Mouse (Mus musculus) liver, adult 2 months (tissue): ENCODE measurements around the gene Ankrd53. TPM values are rescaled to one million over a fixed set of nuclear protein-coding genes. Genes with fewer than 3 reads are reported as not detected.

Experiments
- DNase-seq: peaks from one replicate; pipeline ENCODE4 v3.0.0-alpha.2; 2011; ENCODE audit warnings: low read depth, low spot score; ENCODE audit errors: extremely low read depth
- H3K27ac ChIP-seq: fragments of 200-500 bp; replicated peaks from 2 replicates; pipeline ENCODE4 v1.5.1; 2012; ENCODE audit warnings: low read depth, mild to moderate bottlenecking, control low read depth, inconsistent platforms, low read length; ENCODE audit not compliant: insufficient read depth
- H3K27me3 ChIP-seq: fragments of 200-500 bp; 2 replicates; pipeline ENCODE4 v1.6.1; 2012; ENCODE audit warnings: mild to moderate bottlenecking, moderate library complexity, low read length, inconsistent platforms; ENCODE audit not compliant: control insufficient read depth, insufficient read depth
- H3K36me3 ChIP-seq: fragments of 200-500 bp; 2 replicates; pipeline ENCODE4 v1.6.1; 2012; ENCODE audit warnings: low read length, inconsistent platforms; ENCODE audit not compliant: control insufficient read depth, insufficient read depth
- H3K4me1 ChIP-seq: fragments of 200-500 bp; 2 replicates; pipeline ENCODE4 v1.6.1; 2011; ENCODE audit warnings: low read length; ENCODE audit not compliant: control insufficient read depth, insufficient read depth
- H3K4me3 ChIP-seq: fragments of 200-500 bp; 2 replicates; pipeline ENCODE4 v1.5.1; 2011; ENCODE audit warnings: low read depth, mild to moderate bottlenecking, control low read depth, low read length, moderate library complexity; ENCODE audit not compliant: insufficient read depth
- H3K79me2 ChIP-seq: fragments of 200-500 bp; 2 replicates; pipeline ENCODE4 v1.6.1; 2012; ENCODE audit warnings: inconsistent platforms, mild to moderate bottlenecking, low read length, moderate library complexity; ENCODE audit not compliant: control insufficient read depth, insufficient read depth
- H3K9ac ChIP-seq: fragments of 200-500 bp; 2 replicates; pipeline ENCODE4 v1.6.1; 2012; ENCODE audit warnings: low read depth, mild to moderate bottlenecking, control low read depth, inconsistent platforms, low read length
- CTCF ChIP-seq: fragments of 200-500 bp; IDR thresholded peaks from 2 replicates; pipeline ENCODE4 v1.5.1; 2011; ENCODE audit warnings: low read depth, low read length, control low read depth
- POLR2A ChIP-seq: fragments of 200-500 bp; IDR thresholded peaks from 2 replicates; pipeline ENCODE4 v1.6.1; 2011; ENCODE audit warnings: low read length, control low read depth; ENCODE audit not compliant: insufficient read depth; ENCODE audit errors: extremely low read depth
- WGBS: fragments of 180-500 bp; shearing (Covaris S2); methylation state at CpG from one replicate; pipeline ENCODE4 v1.1.7; 2018; 5-methylcytosine and 5-hydroxymethylcytosine counted together
- polyA plus RNA-seq: library from polyadenylated mRNA; depleted of rRNA; stranded (reverse); fragments of >200 nt; gene quantifications from 2 replicates; pipeline ENCODE4 v1.2.3, GENCODE M21; 2012
- total RNA-seq: library from RNA; depleted of rRNA; stranded (reverse); fragments of >200 nt; gene quantifications from 2 replicates; pipeline ENCODE4 v1.2.3, GENCODE M21; 2014

The Ankrd53 gene
- total and polyA plus RNA-seq, 2 experiments = not detected

DNA sequence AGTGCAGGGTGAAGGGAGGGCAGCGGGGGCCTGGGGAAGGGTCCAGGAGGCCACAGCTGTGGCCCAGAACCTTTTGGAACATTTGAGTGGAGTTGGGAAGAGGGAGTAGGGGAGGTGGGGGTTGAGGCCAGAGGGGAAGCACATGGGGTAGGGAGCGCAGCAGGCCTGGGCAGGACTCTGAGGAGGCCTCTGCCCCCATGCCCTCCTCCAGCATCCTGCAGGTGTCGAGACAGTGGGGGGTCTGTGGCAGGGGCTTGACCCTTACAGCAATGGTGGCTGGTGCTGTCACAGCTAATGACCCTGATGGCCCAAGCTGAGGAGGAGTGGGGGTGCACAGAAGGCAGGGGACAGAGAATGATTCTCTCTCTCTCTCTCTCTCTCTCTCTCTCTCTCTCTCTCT lies 13.2 kb upstream of the Ankrd53 start:
- TF ChIP-seq POLR2A = no peak
- TF ChIP-seq CTCF = no peak
- H3K27ac ChIP-seq = no peak overlapping the region
- no peaks in the 10 kb centered on the region for H3K27me3 ChIP-seq
- no peaks in the 10 kb centered on the region for H3K79me2 ChIP-seq
- H3K4me3 ChIP-seq = no peak overlapping the region
- H3K4me1 ChIP-seq = no peaks in the 10 kb centered on the region; the same call in 1 of the 2 replicates
- WGBS = 80% methylated on average over 3 of the region's 3 CpGs
- no peak overlapping the region for H3K9ac ChIP-seq
- no peaks in the 10 kb centered on the region for H3K36me3 ChIP-seq
- no peak for DNase-seq

DNA sequence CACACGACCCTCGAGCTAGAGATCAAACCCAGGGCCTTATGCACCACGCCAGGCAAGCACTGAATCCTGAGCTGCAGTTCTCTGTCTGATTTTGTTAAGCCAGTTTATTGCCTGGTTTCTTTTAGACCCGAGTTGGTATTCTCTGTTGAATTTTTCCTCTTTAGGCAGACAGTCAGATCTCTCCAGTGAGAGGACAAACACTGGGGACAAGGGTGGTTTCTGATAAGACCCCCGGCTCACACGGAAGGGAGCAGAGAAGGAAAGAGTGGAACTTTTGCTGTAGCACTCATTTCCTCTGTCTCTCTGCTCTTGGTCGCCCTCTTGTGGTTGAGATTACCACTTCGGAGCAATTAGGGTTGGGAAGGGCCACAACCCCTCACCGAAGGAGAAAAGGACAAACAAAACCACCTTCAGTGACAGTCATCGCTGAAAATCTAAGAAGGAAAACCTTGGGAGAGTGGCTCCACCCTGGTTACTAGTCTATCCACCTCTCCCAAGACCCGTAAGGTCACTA lies 12.2 kb upstream of the Ankrd53 start:
- peak; percentile 14 for DNase-seq
- no peaks in the 10 kb centered on the region for H3K27me3 ChIP-seq
- H3K4me1 ChIP-seq = no peaks in the 10 kb centered on the region; the same call in 1 of the 2 replicates
- no peaks in the 10 kb centered on the region for H3K36me3 ChIP-seq
- no peak overlapping the region for H3K4me3 ChIP-seq
- TF ChIP-seq CTCF (peak; percentile 67), POLR2A (no peak)
- WGBS = 11% methylated on average over 11 of the region's 11 CpGs
- no peak overlapping the region for H3K27ac ChIP-seq
- H3K79me2 ChIP-seq = no peaks in the 10 kb centered on the region
- no peak overlapping the region for H3K9ac ChIP-seq

DNA sequence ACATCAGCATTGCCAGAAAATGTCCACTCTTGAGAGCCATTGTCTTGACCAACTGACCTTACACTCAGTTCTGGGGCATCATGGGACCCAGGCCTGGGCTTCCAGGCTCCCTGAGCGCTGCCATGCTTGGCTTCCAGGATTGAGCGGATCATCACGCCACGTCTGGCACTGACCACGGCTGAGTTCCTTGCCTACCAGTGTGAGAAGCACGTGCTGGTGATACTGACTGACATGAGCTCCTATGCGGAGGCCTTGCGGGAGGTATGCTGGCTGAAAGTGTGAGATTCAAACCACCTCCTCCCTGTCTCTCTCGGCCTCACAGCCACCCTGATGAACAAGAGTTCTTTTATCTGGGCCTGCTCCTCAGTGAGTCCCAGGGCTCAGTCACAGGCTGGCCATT lies 6.4 kb upstream of the Ankrd53 start:
- TF ChIP-seq POLR2A (no peak), CTCF (no peak)
- WGBS = 80% methylated on average over 9 of the region's 9 CpGs
- Histone ChIP-seq H3K9ac (no peak overlapping the region), H3K79me2 (no peaks in the 10 kb centered on the region), H3K27ac (no peak overlapping the region), H3K4me3 (no peak overlapping the region), H3K36me3 (no peaks in the 10 kb centered on the region), H3K27me3 (no peaks in the 10 kb centered on the region), H3K4me1 (no peaks in the 10 kb centered on the region)
- no peak for DNase-seq

DNA sequence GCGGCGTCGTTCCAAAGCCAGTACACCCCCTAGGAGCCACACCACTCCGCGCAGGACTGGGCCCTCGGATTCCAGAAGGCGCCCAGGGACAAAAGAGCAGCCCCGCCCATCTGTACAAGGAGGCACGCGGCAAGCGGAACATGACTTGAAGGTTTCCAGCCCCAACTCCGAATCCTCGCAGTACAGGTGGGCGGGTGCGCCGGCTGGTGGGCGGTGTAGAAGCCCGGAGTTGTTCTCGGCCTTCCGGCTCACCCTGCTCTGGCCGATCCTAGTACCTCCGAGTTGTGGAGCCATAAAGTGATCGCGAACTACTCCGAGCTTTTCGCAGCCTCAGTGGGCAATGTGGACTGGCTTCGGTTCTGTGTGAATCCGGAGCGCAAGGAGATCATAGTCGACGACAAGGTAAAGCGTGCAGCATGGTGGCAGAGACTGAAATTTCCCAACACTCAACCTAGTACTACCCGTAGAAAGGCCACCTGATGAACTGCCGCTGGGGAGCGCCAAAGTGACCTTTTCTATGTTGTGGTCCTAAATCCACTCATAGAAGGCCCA lies 512 bp downstream of the Ankrd53 start:
- Histone ChIP-seq H3K27ac (no peak overlapping the region), H3K4me1 (no peaks in the 10 kb centered on the region), H3K79me2 (no peaks in the 10 kb centered on the region), H3K27me3 (no peaks in the 10 kb centered on the region), H3K36me3 (no peaks in the 10 kb centered on the region), H3K9ac (no peak overlapping the region), H3K4me3 (no peak overlapping the region)
- TF ChIP-seq POLR2A (no peak), CTCF (no peak)
- peak; percentile 6 for DNase-seq
- WGBS = 6% methylated on average over 35 of the region's 35 CpGs

DNA sequence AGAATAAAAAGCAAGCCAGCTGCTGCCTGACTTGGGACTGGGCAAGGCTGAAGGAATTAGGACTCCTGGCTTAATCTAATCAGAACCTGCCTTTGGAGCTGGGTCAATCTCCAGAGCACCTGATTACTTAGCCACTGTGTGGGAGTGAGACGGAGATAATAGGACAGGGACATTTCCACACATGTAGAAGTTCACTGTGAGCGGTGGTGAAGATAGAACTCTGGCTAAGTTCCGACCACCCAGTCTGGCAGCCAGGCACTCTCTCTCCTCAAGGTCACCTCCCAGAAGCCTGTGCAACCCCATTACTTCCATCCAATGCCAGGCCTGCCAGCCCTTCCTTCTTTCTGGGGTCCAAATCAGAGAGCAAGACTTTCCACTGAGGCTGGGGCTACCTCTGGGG lies 4.5 kb downstream of the Ankrd53 start:
- H3K36me3 ChIP-seq = no peaks in the 10 kb centered on the region
- no peaks in the 10 kb centered on the region for H3K27me3 ChIP-seq
- no peak overlapping the region for H3K4me3 ChIP-seq
- no peak overlapping the region for H3K27ac ChIP-seq
- TF ChIP-seq POLR2A (no peak), CTCF (no peak)
- no peaks in the 10 kb centered on the region for H3K4me1 ChIP-seq
- no peak overlapping the region for H3K9ac ChIP-seq
- 89% methylated on average over 3 of the region's 3 CpGs for WGBS
- H3K79me2 ChIP-seq = no peaks in the 10 kb centered on the region
- no peak for DNase-seq

DNA sequence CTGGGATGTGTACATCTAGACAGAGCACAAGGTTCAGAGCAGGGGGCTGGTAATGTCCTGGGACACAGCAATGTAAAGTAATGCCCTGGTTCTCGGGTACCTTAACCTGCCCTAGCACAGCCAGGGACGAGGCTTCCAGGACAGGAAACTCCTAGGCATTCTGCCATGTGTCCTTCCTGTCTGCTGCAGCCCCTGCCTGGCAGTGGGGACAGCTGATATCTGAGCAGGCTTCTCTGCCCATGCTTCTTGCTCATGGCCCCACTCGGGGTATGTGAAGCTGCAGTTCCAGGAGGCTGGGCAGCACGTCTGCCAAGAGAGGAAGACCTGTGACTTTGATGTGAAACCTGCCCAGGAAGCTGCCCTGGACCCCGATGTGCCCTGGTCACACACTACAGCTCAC lies 6.0 kb downstream of the Ankrd53 start:
- Histone ChIP-seq H3K27me3 (no peaks in the 10 kb centered on the region), H3K9ac (no peak overlapping the region), H3K4me1 (no peaks in the 10 kb centered on the region), H3K36me3 (no peaks in the 10 kb centered on the region), H3K4me3 (no peak overlapping the region), H3K27ac (no peak overlapping the region), H3K79me2 (no peaks in the 10 kb centered on the region; the same call in 1 of the 2 replicates)
- no peak for TF ChIP-seq POLR2A
- no peak for DNase-seq
- 15% methylated on average over 5 of the region's 5 CpGs for WGBS
